Mouse (Mus musculus) lung, embryonic 16.5 days (tissue): ENCODE results near the gene Psmb10. TPM values are rescaled to one million over a fixed set of nuclear protein-coding genes. Genes with fewer than 3 reads are reported as not detected.

Source experiments
- ATAC-seq: fragments of 200-750 bp; cut with Nextera tagmentation; 2 replicates; pipeline ENCODE4 v1.8.0; 2017; ENCODE audit warnings: low read depth, mild to moderate bottlenecking, moderate library complexity
- H3K27ac ChIP-seq: fragments of 300-500 bp; sonication (generic); 2 replicates; pipeline ENCODE4 v1.5.1; 2014; ENCODE audit warnings: mild to moderate bottlenecking, control low read depth, low read length
- H3K27me3 ChIP-seq: fragments of 300-500 bp; sonication (generic); 2 replicates; pipeline ENCODE4 v1.6.1; 2014; ENCODE audit warnings: low read depth, low read length, mixed read lengths; ENCODE audit not compliant: control insufficient read depth, insufficient read depth
- H3K36me3 ChIP-seq: fragments of 300-500 bp; sonication (generic); 2 replicates; pipeline ENCODE4 v1.6.1; 2014; ENCODE audit warnings: low read length; ENCODE audit not compliant: control insufficient read depth, insufficient read depth
- H3K4me1 ChIP-seq: fragments of 300-500 bp; sonication (generic); replicated peaks from 2 replicates; pipeline ENCODE4 v1.6.1; 2014; ENCODE audit warnings: low read length, mixed read lengths; ENCODE audit not compliant: control insufficient read depth, insufficient read depth
- H3K4me2 ChIP-seq: fragments of 300-500 bp; sonication (generic); 2 replicates; pipeline ENCODE4 v1.6.1; 2014; ENCODE audit warnings: low read depth, low read length, control low read depth
- H3K4me3 ChIP-seq: fragments of 300-500 bp; sonication (generic); 2 replicates; pipeline ENCODE4 v1.5.1; 2014; ENCODE audit warnings: mild to moderate bottlenecking, low read length, control low read depth
- H3K9ac ChIP-seq: fragments of 300-500 bp; sonication (generic); 2 replicates; pipeline ENCODE4 v1.6.1; 2014; ENCODE audit warnings: low read length, control low read depth
- H3K9me3 ChIP-seq: fragments of 300-500 bp; sonication (generic); 2 replicates; pipeline ENCODE4 v1.6.1; 2016; ENCODE audit warnings: low read length; ENCODE audit not compliant: control insufficient read depth
- WGBS: fragments of 180-500 bp; shearing (Covaris S2); extraction: QIAGEN DNeasy Blood & Tissue Kit; methylation state at CpG from one replicate; pipeline ENCODE4 v1.1.7; 2014; 5-methylcytosine and 5-hydroxymethylcytosine counted together
- polyA plus RNA-seq: library from polyadenylated mRNA; unstranded; fragments of >200 nt; fragmentation: Nextera tagmentation; extraction: Ambion mirVana; gene quantifications from 2 replicates; pipeline ENCODE4 v1.2.1, GENCODE M21; 2015

Psmb10 gene
- polyA plus RNA-seq, 1 experiment from 2014 or later, result 39.7 TPM

DNA sequence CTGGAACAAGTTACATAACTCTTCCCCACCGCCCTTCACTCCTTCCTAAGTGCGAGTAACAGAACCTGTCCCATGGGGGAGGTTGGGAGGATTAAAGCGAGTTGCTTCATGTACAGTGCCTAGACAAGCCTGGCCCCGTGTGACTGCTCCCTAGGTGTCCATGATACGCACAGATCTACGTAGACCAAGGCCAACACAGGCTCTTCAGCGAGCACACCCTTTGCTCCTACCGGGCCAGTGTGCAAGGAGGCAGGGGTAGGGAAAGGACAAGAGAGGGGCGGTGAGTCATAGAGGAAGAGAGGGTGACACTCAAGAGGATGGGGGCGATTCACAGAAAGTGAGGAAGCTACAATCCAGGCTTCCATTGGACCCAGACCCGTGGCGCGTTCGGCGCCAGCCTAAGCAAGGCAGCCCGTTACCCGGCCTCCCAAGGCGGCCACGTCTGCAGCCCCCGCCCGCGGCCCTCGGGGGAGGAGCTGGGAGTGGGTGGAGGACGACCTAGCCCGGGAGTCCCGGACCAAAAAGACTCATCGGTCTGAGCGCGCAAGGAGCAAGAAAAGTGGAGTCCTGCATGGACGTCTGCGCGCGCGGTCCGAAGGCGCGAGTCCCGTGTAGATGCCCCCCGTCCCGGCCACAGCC lies 27.1 kb upstream of the Psmb10 start:
- Histone ChIP-seq H3K4me1 (peaks cover 28% of the 10 kb centered on the region), H3K27ac (peak overlapping the region; percentile 92), H3K27me3 (no peaks in the 10 kb centered on the region), H3K9me3 (no peaks in the 10 kb centered on the region), H3K4me3 (peak overlapping the region; percentile 91), H3K36me3 (0 out of 2 replicates have a peak, but pooled peaks cover 2% of the 10 kb centered on the region), H3K4me2 (peak overlapping the region; percentile 60), H3K9ac (peak overlapping the region; percentile 93)
- ATAC-seq, result peak; percentile 72
- WGBS, result under 1% methylated on average over 40 of the region's 40 CpGs

DNA sequence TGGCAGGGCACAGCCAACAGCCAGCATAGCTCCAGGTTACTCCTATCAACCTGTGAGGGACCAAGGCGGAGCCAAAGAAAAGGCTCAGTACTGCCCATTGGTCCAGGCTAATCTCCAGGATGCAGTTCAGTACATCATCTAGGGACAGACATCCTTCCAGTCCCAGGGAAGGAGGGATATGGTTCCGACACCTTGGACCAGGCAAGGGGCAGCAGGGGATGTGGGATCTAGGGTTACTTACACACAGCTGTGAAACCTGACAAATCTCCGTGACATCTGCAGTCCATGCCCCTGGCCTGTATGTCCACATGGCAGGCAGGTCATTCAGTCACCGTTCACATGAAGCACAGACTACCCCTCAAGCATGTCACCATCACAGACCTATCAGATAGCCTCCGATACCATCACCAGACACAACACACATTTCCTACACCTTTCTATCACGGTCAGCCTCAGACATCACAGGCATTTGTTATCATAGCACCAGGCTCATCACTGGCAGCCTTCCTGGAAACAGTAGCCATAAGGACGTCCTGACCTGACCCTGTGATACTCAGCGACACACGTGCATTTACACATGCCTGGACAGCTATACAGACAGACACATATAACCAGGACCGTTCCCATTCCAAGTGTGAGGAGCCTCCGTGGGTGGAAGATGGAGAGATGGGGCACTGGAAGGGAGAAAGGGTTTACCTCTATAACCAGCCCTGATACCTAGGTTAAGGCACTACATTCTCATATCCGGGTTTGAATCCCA lies 26.4 kb upstream of the Psmb10 start:
- Histone ChIP-seq H3K4me3 (peak overlapping the region; percentile 91), H3K9ac (peak overlapping the region; percentile 93), H3K4me2 (peak overlapping the region; percentile 60), H3K27me3 (no peaks in the 10 kb centered on the region), H3K9me3 (no peaks in the 10 kb centered on the region), H3K4me1 (peaks cover 28% of the 10 kb centered on the region), H3K36me3 (0 out of 2 replicates have a peak, but pooled peaks cover 2% of the 10 kb centered on the region), H3K27ac (peak overlapping the region; percentile 92)
- 42% methylated on average over 12 of the region's 12 CpGs for WGBS
- no peak for ATAC-seq

DNA sequence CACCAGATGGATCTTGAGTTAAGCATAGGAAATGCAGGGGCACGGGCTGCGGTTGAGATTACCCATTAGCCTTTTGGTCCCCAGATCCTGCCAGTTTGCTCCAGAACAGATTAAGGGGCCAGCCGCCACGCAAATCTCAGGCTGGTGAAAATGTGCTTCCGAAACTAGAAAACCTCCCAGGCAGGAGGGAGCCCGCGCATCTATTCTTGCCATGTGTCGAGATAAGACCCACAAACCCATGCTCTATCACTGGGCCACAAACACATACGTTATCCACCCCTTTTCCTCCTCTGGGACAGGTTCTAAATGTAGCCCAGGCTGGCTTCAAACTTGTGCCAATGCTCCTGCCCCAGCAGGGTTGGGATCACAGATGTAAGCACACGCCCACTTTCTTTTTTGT lies 23.3 kb upstream of the Psmb10 start:
- H3K36me3 ChIP-seq, result peaks cover 2% of the 10 kb centered on the region; the same call in 1 of the 2 replicates
- H3K4me2 ChIP-seq, result no peak overlapping the region
- H3K4me3 ChIP-seq, result no peak overlapping the region
- H3K4me1 ChIP-seq, result peaks cover 19% of the 10 kb centered on the region
- no peaks in the 10 kb centered on the region for H3K27me3 ChIP-seq
- no peak for ATAC-seq
- no peak overlapping the region for H3K27ac ChIP-seq
- no peaks in the 10 kb centered on the region for H3K9me3 ChIP-seq
- 88% methylated on average over 10 of the region's 10 CpGs for WGBS
- no peak overlapping the region for H3K9ac ChIP-seq

DNA sequence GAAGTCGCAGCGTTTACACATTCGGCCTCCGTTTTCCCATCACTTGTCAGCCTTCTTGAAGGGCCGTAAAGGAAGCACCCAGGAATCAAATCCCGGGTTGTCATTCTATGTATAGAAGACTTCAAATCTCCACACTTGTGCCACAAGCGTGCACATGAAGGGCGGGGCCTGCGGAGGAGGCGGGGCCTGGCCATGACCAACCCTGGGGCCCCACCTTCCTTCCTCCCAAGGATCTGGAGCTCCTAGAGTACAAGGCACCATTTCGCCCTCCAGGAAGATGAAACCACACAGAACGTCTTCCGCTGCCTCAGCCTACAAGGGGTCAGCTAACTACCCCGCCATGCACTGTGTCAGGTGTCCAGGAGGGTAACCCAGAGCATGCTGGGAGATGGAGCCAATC lies 22.9 kb upstream of the Psmb10 start:
- Histone ChIP-seq H3K4me3 (no peak overlapping the region), H3K36me3 (peaks cover 2% of the 10 kb centered on the region; the same call in 1 of the 2 replicates), H3K9ac (no peak overlapping the region), H3K4me1 (peaks cover 15% of the 10 kb centered on the region), H3K4me2 (no peak overlapping the region), H3K27ac (no peak overlapping the region), H3K27me3 (no peaks in the 10 kb centered on the region), H3K9me3 (no peaks in the 10 kb centered on the region)
- no peak for ATAC-seq
- WGBS, result 77% methylated on average over 14 of the region's 14 CpGs

DNA sequence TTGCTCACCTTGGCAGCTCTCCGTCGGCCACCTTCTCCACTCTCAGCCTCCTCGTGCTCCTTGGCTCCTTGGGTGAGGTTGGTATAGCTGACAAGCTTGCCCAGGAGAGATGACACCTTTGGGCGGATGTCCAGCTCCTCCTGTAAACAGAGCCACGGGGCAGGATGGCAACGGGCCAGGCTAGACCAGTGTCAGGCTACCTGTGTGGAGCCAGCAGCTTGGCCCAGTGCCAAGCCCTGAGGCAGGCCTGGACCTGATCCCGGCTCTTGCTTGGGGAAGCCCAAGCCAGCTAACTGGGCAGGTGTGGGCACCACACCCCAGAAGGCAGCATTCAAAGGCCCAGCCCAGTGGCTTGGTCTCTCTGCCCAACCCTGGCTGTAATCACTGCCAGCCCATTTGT lies 21.1 kb upstream of the Psmb10 start:
- Histone ChIP-seq H3K27me3 (no peaks in the 10 kb centered on the region), H3K4me2 (no peak overlapping the region), H3K36me3 (peaks cover 6% of the 10 kb centered on the region), H3K4me1 (peaks cover 7% of the 10 kb centered on the region), H3K9ac (no peak overlapping the region), H3K27ac (no peak overlapping the region), H3K4me3 (no peak overlapping the region), H3K9me3 (no peaks in the 10 kb centered on the region)
- peak; percentile 39 for ATAC-seq
- 55% methylated on average over 7 of the region's 7 CpGs for WGBS

DNA sequence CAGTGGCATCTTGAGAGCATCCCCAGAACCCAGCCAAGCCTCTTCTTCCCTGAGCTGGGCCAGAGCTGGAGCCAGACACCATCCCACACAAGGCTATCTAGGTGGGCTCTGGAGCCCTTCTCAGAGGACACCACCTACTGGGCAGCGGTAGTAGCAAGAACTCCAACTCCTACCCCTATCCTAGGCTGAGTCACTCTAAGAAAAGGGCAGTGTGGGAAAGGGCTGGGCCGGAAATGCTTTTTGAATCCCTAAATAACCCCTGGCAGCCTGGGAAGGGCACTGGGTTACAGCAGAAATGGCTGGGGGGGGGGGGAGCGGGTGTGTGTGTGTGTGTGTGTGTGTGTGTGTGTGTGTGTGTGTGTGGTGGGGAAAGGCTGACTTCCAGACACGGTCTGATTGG lies 19.6 kb upstream of the Psmb10 start:
- H3K9ac ChIP-seq, result no peak overlapping the region
- WGBS, result 67% methylated on average over 3 of the region's 4 CpGs
- peaks cover 16% of the 10 kb centered on the region for H3K36me3 ChIP-seq
- no peak overlapping the region for H3K4me2 ChIP-seq
- H3K27me3 ChIP-seq, result no peaks in the 10 kb centered on the region
- no peak overlapping the region for H3K27ac ChIP-seq
- H3K4me1 ChIP-seq, result no peaks in the 10 kb centered on the region
- ATAC-seq, result no peak
- no peak overlapping the region for H3K4me3 ChIP-seq
- H3K9me3 ChIP-seq, result no peaks in the 10 kb centered on the region

DNA sequence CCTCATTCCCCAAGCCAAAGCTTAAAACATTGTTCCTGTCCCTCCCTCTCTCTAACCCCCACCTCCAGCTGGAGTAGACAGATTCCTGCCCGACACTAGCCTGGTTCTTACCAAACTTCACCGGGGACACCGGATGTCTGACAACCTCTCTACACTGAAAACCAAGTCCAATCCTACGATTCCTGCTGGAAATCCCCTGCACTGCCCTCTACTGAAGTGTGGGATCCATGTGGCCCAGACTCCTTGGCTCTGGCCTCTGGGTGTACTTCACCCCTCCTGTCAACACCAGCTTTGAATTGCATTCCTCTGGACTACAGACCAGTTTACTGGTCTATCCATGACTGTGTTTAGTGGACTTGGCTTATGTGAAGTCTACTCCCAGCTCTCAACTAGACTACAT lies 18.3 kb upstream of the Psmb10 start:
- Histone ChIP-seq H3K9ac (no peak overlapping the region), H3K27ac (no peak overlapping the region)
- 85% methylated on average over 4 of the region's 4 CpGs for WGBS

DNA sequence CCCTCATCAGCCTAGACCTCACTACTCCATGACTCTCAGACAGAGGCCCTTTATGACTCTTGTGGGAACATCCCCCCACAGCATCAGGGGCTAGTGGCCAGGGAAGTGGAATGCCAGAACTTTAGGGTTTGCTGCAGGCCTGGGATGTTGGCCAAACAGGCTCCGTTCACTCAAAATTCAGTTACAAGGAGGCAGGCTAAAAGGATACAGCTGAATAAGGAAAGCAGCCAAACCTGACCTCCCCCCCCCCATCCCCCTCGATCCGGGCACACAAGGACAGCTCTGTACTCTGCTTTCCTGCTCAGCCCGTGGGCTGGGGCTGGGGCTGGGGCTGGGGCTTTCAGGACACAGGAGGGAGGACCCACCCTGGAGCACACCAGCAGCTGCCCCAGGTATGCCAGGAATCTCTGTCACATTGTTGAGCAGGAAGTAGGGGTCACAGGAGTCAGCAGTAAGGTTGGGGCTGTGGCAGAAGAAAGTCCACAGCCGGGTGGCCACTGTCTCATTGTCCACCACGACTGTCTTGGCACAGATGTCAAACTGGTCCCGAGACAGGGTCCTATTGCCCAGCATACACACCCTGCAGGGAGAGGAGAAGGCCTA lies 12.9 kb upstream of the Psmb10 start:
- H3K9ac ChIP-seq, result no peak overlapping the region; the same call in 1 of the 2 replicates
- no peak overlapping the region for H3K4me2 ChIP-seq
- peaks cover 14% of the 10 kb centered on the region for H3K4me1 ChIP-seq
- H3K27me3 ChIP-seq, result no peaks in the 10 kb centered on the region
- peaks cover 47% of the 10 kb centered on the region for H3K36me3 ChIP-seq
- peak overlapping the region; percentile 51; the same call in 1 of the 2 replicates for H3K27ac ChIP-seq
- no peaks in the 10 kb centered on the region for H3K9me3 ChIP-seq
- ATAC-seq, result peak; percentile 62
- no peak overlapping the region for H3K4me3 ChIP-seq
- 23% methylated on average over 7 of the region's 7 CpGs for WGBS

More for the DNA sequence above, 18.3 kb upstream of the Psmb10 start:
- no peak overlapping the region for H3K4me2 ChIP-seq
- no peak overlapping the region for H3K4me3 ChIP-seq
- H3K9me3 ChIP-seq, result no peaks in the 10 kb centered on the region
- no peak for ATAC-seq
- H3K4me1 ChIP-seq, result no peaks in the 10 kb centered on the region
- no peaks in the 10 kb centered on the region for H3K27me3 ChIP-seq
- H3K36me3 ChIP-seq, result peaks cover 22% of the 10 kb centered on the region

DNA sequence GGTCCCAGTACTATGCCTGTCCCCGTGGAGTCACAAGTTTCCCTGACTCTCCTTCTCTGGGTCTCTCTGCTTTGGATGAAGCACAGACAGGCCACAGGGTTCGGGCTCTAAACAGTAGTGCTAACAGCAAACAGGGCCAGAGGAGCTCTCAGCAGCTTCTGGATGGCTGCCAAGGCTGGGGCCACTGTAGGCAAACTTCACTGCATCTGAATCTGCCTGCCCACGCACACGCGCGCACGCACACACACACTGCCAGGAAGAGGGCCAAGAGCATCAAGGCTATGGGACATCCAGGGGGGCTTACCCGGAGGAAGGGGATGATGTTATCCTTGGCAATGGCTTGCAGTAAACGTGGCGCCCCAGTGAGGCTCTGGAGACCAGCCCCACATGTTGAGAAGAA lies 11.1 kb upstream of the Psmb10 start:
- no peak overlapping the region for H3K27ac ChIP-seq

More for the DNA sequence above, 11.1 kb upstream of the Psmb10 start:
- peak; percentile 58 for ATAC-seq
- 32% methylated on average over 10 of the region's 10 CpGs for WGBS
- no peak overlapping the region for H3K4me3 ChIP-seq
- H3K36me3 ChIP-seq, result peaks cover 59% of the 10 kb centered on the region
- H3K4me2 ChIP-seq, result no peak overlapping the region
- no peak overlapping the region for H3K9ac ChIP-seq
- H3K9me3 ChIP-seq, result no peaks in the 10 kb centered on the region
- H3K27me3 ChIP-seq, result no peaks in the 10 kb centered on the region
- peaks cover 14% of the 10 kb centered on the region for H3K4me1 ChIP-seq
